In genomic region chr2:26300808-26301174, GRCm38 (mm10) we compare ENCODE assay signal across 8 mouse cellular contexts. TPM values are rescaled to one million over a fixed set of nuclear protein-coding genes. Genes with fewer than 3 reads are reported as not detected.
DNase-seq lines count a peak whose midpoint lies in the region; ATAC-seq and TF ChIP-seq lines count a peak whose summit lies in the region.

No protein-coding gene starts in this region.

- DNase-seq in brain, embryonic 14.5 days (ENCODE audit: low read depth): peak; percentile 84
- DNase-seq in kidney, postnatal 4 days: peak; percentile 93 to 95
- DNase-seq in lung, adult 2 months: peak; percentile 88
- peak; percentile 86 for DNase-seq in ovary, postnatal 36 days (ENCODE audit: low spot score)
- DNase-seq in thymus, postnatal 10 days (ENCODE audit: low spot score in 2 of 2): peak; percentile 66 to 82

- H3K27me3 ChIP-seq in E14TG2a.4 (ENCODE audit: insufficient read depth, low read length): no peaks in the 10 kb centered on the region; the same call in 1 of the 2 replicates
- H3K27me3 ChIP-seq in heart, embryonic 14.5 days (ENCODE audit: control insufficient read depth, insufficient read depth, low read length): no peaks in the 10 kb centered on the region

- H3K4me2 ChIP-seq in heart, embryonic 14.5 days (ENCODE audit: low read length): peak overlapping the region; percentile 31; the same call in 1 of the 2 replicates

- peaks cover 64% of the 10 kb centered on the region for H3K4me1 ChIP-seq in E14TG2a.4 (replicated peaks; ENCODE audit: low read depth, low read length)
- H3K4me1 ChIP-seq in heart, embryonic 14.5 days (ENCODE audit: control insufficient read depth in 2 of 2, insufficient read depth in 2 of 2, low read length in 2 of 2): peaks cover 33 to 39% of the 10 kb centered on the region in 2 experiments
- H3K4me1 ChIP-seq in lung, adult 2 months (ENCODE audit: control insufficient read depth, insufficient read depth, low read length): peaks cover 2% of the 10 kb centered on the region; the same call in 1 of the 2 replicates

- H3K36me3 ChIP-seq in E14TG2a.4 (ENCODE audit: insufficient read depth, low read length): no peaks in the 10 kb centered on the region
- no peaks in the 10 kb centered on the region for H3K36me3 ChIP-seq in heart, embryonic 14.5 days (ENCODE audit: control insufficient read depth, insufficient read depth, low read length)

- TF ChIP-seq POLR2A in brain, embryonic 14.5 days (IDR thresholded peaks at IDR 0.05; ENCODE audit: borderline replicate concordance, extremely low read depth, insufficient read depth, insufficient read length, poor library complexity, severe bottlenecking): no peak
- no peak for TF ChIP-seq POLR2A in lung, adult 2 months (IDR thresholded peaks at IDR 0.05; ENCODE audit: borderline replicate concordance, extremely low read depth, low read depth, low read length)

- H3K9ac ChIP-seq in heart, embryonic 14.5 days (ENCODE audit: low read length): no peak overlapping the region

- H3K27ac ChIP-seq in heart, embryonic 14.5 days (replicated peaks in 1 of 2; ENCODE audit: control insufficient read depth in 1 of 2, insufficient read depth in 1 of 2, low read depth in 2 of 2, low read length in 2 of 2): peak overlapping the region; percentile 1 to 61; a peak in 3 of 4 replicates

- peak overlapping the region; percentile 55; the same call in 1 of the 2 replicates for H3K4me3 ChIP-seq in E14TG2a.4 (replicated peaks; ENCODE audit: low read length)
- H3K4me3 ChIP-seq in heart, embryonic 14.5 days (ENCODE audit: control insufficient read depth in 1 of 2, insufficient read depth in 1 of 2, low read depth in 1 of 2, low read length in 2 of 2): no peak overlapping the region
- H3K4me3 ChIP-seq in lung, adult 2 months (replicated peaks; ENCODE audit: extremely low read depth, low read depth, low read length): no peak overlapping the region

- peak; percentile 87 for TF ChIP-seq CTCF in E14TG2a.4 (conservative IDR thresholded peaks at IDR 0.05; ENCODE audit: low read length)
- TF ChIP-seq CTCF in brain, embryonic 14.5 days (IDR thresholded peaks at IDR 0.05; ENCODE audit: borderline replicate concordance, extremely low read depth, insufficient read depth, insufficient read length): peak; percentile 94
- TF ChIP-seq CTCF in lung, adult 2 months (IDR thresholded peaks at IDR 0.05; ENCODE audit: insufficient read depth, low read length): peak; percentile 92

- WGBS in heart, embryonic 14.5 days: 0% methylated on average over 3 of the region's 3 CpGs
- WGBS in lung, adult 2 months: 2% methylated on average over 3 of the region's 3 CpGs

- ATAC-seq in erythroid progenitor cell, adult 5-6 weeks (replicated peaks; ENCODE audit: low FRiP score, poor library complexity, severe bottlenecking): peak; percentile 51; the same call in 1 of the 2 replicates
- 0 out of 2 replicates have a peak, but pooled peaks have one; percentile 5 for ATAC-seq in heart, embryonic 14.5 days (ENCODE audit: insufficient number of reproducible peaks, insufficient read depth, low FRiP score, low read depth)

- H3K9me3 ChIP-seq in E14TG2a.4 (ENCODE audit: low read length): no peaks in the 10 kb centered on the region
- H3K9me3 ChIP-seq in heart, embryonic 14.5 days (ENCODE audit: control insufficient read depth, low read length): no peaks in the 10 kb centered on the region

RNA-seq across cellular contexts. Expression of gene Ccdc187, which starts 6.4 kb away (rescaled TPM):
- polyA plus RNA-seq in brain, embryonic 14.5 days (2012; rRNA removed): 1.4 and 1.9 TPM in 2 replicates
- total RNA-seq in erythroid progenitor cell, adult 5-6 weeks (2015; ENCODE audit: low replicate concordance): not detected in 2 replicates
- total RNA-seq in erythroid progenitor cell, adult 5-6 weeks (2017; ENCODE audit: low replicate concordance): not detected in 2 replicates
- polyA plus RNA-seq in heart, embryonic 14.5 days (2014; fragmentation: Nextera tagmentation; extraction: Ambion mirVana): 0.16 and 0.24 TPM in 2 replicates
- polyA plus RNA-seq in lung, adult 2 months (2012; rRNA removed): 6.6 and 7.9 TPM in 2 replicates

RNA-seq across cellular contexts. Expression of gene Gpsm1, which starts 14.5 kb away (rescaled TPM):
- polyA plus RNA-seq in brain, embryonic 14.5 days (2012; rRNA removed): 163 and 195 TPM in 2 replicates
- total RNA-seq in erythroid progenitor cell, adult 5-6 weeks (2015; ENCODE audit: low replicate concordance): not detected in 2 replicates
- 0.13 and 1.4 TPM in 2 replicates for total RNA-seq in erythroid progenitor cell, adult 5-6 weeks (2017; ENCODE audit: low replicate concordance)
- polyA plus RNA-seq in heart, embryonic 14.5 days (2014; fragmentation: Nextera tagmentation; extraction: Ambion mirVana): 36.5 and 36.9 TPM in 2 replicates
- polyA plus RNA-seq in lung, adult 2 months (2012; rRNA removed): 49.9 and 56.2 TPM in 2 replicates

RNA-seq across cellular contexts. Expression of gene Dnlz, which starts 51.1 kb away (rescaled TPM):
- 31.0 and 32.8 TPM in 2 replicates for polyA plus RNA-seq in brain, embryonic 14.5 days (2012; rRNA removed)
- total RNA-seq in erythroid progenitor cell, adult 5-6 weeks (2015; ENCODE audit: low replicate concordance): 0.72 and 0.84 TPM in 2 replicates
- 1.8 and 2.7 TPM in 2 replicates for total RNA-seq in erythroid progenitor cell, adult 5-6 weeks (2017; ENCODE audit: low replicate concordance)
- polyA plus RNA-seq in heart, embryonic 14.5 days (2014; fragmentation: Nextera tagmentation; extraction: Ambion mirVana): 27.5 and 30.8 TPM in 2 replicates
- 16.3 and 16.4 TPM in 2 replicates for polyA plus RNA-seq in lung, adult 2 months (2012; rRNA removed)

RNA-seq across cellular contexts. Expression of gene Card9, which starts 59.9 kb away (rescaled TPM):
- 1.8 and 2.2 TPM in 2 replicates for polyA plus RNA-seq in brain, embryonic 14.5 days (2012; rRNA removed)
- 10.9 TPM in 1 of 2 replicates, not detected in the other for total RNA-seq in erythroid progenitor cell, adult 5-6 weeks (2015; ENCODE audit: low replicate concordance)
- 11.3 and 16.9 TPM in 2 replicates for total RNA-seq in erythroid progenitor cell, adult 5-6 weeks (2017; ENCODE audit: low replicate concordance)
- 0.57 and 0.61 TPM in 2 replicates for polyA plus RNA-seq in heart, embryonic 14.5 days (2014; fragmentation: Nextera tagmentation; extraction: Ambion mirVana)
- 27.1 and 30.6 TPM in 2 replicates for polyA plus RNA-seq in lung, adult 2 months (2012; rRNA removed)
